Mouse (Mus musculus) stomach, adult 2 months (tissue): ENCODE measurements around the gene Twnk. TPM values are rescaled to one million over a fixed set of nuclear protein-coding genes. Genes with fewer than 3 reads are reported as not detected.

Source experiments
- polyA plus RNA-seq: library from polyadenylated mRNA; depleted of rRNA; stranded (reverse); fragments of >200 nt; gene quantifications from 2 replicates; pipeline ENCODE4 v1.2.3, GENCODE M21; 2012; rRNA removed

Twnk gene
- 2.2 and 2.3 TPM in 2 replicates for polyA plus RNA-seq

GRCm38 (mm10) chr19:45005444-45005843 lies at the start of gene Twnk:
TSS of gene Twnk (plus strand) at chr19:45005663.

DNA sequence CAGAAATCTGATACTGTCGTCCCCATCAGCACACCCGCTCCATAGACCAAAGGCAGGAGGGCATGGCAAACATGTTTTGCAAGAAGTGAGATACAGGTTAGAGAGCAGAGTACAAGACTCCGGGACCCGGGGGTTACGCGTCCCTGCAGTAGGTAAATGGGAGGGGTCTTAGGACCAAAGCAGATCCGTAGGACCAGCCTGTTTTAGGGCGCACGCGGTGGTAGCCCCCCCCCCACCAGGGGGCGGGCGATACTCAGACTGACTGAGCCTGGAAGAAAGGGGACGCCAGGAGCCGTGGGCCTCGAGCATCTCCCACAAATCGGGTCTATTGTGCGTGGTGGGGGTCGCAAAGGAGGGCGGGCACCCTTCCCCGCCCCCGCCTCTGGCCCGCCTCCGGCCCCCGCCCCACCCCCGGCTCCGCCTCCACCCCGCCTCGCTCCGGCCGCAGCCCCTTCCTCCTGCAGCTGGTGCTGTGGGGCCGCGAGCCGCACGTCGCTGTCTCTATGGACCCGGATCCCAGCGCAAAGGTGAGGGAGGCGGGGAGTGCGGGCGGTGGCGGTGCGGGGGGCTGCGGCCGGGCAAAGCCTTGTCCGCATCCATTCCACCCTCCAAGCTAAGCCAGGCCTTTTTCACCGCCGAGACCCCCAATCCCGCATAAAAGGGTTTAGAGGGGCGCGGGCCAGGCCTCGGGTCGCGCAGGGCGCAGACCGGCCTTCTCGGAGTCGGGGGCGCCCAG lies 16.5 kb upstream of the Twnk start, which contains the start of gene Sema4g:
Sema4g (plus strand) TSS at position 271 of the 736 bp plus-strand sequence.

GRCm38 (mm10) chr19:45005957-45006712 lies 672 bp downstream of the Twnk start, which contains the start of gene Mrpl43:
TSS of gene Mrpl43 (minus strand) at chr19:45006442.

DNA sequence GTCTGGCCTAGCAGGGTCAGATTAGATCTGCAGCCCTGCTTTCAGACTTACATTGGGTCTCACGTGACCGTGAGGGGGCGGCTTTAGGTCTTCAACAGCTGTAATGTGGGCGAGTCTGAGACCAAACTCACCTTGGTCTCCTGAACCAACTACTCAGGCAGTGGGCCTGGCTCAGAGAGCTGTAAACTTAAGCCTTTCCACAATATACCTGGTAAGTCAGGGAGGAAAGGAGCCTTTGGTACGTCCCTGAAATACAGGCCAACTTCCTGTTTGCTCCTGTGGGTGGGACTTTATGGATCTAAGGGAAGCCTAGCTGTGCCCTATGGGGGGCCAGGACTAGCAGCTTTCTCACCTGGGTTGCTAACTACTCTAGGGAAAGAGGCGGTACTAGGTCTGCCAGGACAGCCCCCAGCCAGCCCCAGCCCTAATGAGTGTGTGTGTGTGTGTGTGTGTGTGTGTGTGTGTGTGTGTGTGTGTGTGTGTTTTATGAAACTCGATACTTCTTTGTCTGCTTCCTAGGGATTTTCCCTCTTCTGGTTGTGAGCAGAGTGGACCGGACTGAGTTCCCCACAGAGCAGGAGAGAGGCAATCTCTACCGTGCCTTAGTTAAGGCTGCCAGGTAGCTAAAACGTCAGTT lies 9.0 kb downstream of the Twnk start, which contains the start of gene Lzts2:
Lzts2 (plus strand) TSS at position 80 of the 637 bp plus-strand sequence.

DNA sequence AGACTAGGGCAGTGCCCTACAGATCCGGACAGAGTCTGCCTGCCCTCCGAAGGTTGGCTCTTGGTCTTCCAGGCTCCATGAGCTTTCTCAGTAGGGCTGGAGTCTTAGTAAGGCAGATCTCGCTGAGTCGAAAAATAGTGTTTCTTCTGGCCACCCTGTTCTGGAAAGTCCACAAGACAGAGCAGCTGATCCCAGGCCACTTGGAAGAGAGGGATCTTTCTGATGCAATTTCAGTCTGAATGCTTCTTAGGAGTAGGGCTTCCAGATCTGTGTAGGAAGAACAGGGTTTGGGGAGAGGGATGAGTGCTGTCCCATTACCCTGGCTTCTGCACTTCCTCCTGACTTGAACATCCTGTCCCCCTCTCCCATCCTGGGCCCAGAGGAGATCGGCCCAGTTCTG lies 40.2 kb downstream of the Twnk start, which contains the start of gene Pdzd7:
Pdzd7 (minus strand) TSS at position 67 of the 400 bp plus-strand sequence.

DNA sequence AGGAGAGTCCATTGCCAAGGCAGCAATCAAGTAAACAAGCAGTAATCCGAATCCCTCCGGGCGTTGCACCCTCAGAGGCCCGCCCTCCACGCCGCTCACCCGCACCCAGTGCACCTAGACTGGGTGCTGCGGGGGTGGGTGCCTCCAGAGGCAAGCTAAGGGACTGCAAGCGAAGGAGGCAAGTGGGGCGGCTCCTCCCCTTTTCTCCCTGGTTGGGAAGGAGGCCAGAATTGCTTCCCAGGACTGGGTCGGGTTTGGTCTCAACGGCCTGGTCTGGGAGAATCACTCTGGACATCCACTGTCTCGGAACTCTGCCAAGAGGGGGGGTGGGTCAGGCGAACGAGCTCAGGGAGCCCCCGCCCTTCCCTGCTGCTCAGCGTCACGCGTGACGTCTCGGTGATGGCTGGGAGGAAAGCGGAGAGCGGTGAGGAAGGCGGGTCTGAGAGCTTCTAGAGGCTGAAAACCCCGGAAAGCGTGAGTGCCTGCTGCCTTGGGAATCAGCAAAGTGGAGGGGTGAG lies 42.0 kb downstream of the Twnk start, which contains the start of gene Sfxn3:
Sfxn3 (plus strand) TSS at position 87 of the 518 bp plus-strand sequence.

Other genes with a start within 250 kb of the Twnk start
- not detected in 2 replicates for gene Pax2, start 249.6 kb upstream of the Twnk start, polyA plus RNA-seq
- gene Slf2, start 74.5 kb upstream of the Twnk start, polyA plus RNA-seq = 9.9 and 14.2 TPM in 2 replicates
- gene Sema4g, start 16.6 kb upstream of the Twnk start, polyA plus RNA-seq = 15.0 and 22.8 TPM in 2 replicates
- 76.7 and 110 TPM in 2 replicates for gene Mrpl43, start 779 bp downstream of the Twnk start, polyA plus RNA-seq
- gene Lzts2, start 8.8 kb downstream of the Twnk start, polyA plus RNA-seq = 103 and 131 TPM in 2 replicates
- gene Pdzd7, start 40.1 kb downstream of the Twnk start, polyA plus RNA-seq = 2.9 and 3.2 TPM in 2 replicates
- gene Sfxn3, start 41.8 kb downstream of the Twnk start, polyA plus RNA-seq = 22.8 and 22.9 TPM in 2 replicates
- gene Kazald1, start 69.6 kb downstream of the Twnk start, polyA plus RNA-seq = 5.0 and 6.8 TPM in 2 replicates
- gene Tlx1, start 145.0 kb downstream of the Twnk start, polyA plus RNA-seq = 0.03 TPM in 1 of 2 replicates, not detected in the other
- gene Lbx1, start 230.1 kb downstream of the Twnk start, polyA plus RNA-seq = 0.03 and 0.08 TPM in 2 replicates